Mouse (Mus musculus): ENCODE data around the gene Dhrs7b.
"Not testable (repeated sequence)": the region's sequence is repeated elsewhere in the genome, so short reads cannot be mapped to it uniquely, and the experiment has no call there.

The Dhrs7b gene

DNA sequence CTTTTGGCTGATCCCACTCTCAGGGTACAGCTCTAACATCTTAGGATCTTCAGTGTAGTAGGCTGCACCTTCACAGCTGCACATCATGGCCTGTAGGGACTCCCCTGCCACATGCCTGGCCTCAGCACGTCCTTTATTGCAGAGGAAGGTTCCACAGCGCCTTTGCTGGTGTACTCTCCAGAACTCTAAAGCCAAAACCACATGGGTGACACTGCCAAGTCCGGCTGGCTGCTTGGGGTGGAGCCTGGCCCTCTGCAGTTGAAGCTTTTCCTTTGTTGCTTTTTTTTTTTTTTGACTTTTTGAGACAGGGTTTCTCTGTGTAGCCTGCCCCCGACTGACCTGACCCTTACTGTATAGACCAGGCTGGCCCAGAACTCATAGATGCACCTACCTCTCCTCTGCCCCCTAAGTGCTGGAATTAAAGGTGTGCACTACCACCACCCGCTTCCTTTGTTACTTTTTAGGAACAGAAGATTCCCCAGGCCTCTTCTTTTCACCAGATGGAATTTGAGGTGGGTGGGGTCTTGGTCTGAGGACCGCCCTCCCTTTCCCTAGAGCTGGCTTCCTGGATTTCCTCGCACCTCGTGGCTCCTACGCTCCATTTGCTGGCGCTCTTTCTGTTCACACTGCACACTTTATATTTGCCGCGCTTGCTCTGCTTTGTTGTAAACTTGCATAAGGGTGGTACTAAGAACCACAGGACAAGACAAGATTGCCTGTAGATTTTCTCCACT is 11.2 kb downstream of the Dhrs7b start:
- DNase-seq (ENCODE audit: low read depth, low spot score): no peak

GRCm38 (mm10) chr11:60843412-60843811 is 13.0 kb downstream of the Dhrs7b start:
- no peak for DNase-seq (ENCODE audit: low read depth, low spot score)

DNA sequence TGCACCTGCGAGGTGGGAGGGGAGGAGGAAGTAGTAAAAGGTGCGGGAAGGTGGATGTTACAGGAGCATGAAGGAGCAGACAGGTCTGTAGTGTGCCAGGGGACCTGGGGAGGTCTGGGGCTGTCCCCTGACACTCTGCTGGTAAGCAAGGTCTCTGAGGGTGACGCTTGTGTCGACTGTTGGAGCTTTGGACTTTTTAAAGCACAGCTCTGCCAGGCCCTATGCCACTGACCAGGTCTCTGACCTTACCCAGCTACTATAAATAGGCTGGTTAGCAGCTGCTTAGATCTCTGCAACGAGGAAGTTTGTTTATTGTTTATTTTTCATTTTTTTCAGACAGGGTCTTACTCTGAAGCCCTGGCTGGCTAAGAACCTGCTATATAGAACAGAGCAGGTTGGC is 15.0 kb downstream of the Dhrs7b start:
- DNase-seq (ENCODE audit: low read depth, low spot score): no peak

GRCm38 (mm10) chr11:60856587-60856986 is 26.2 kb downstream of the Dhrs7b start:
- DNase-seq (ENCODE audit: low read depth, low spot score): peak; percentile 66

- DNase-seq (ENCODE audit: low read depth, low spot score): no peak
Observed at GRCm38 (mm10) chr11:60861993-60862392, 31.6 kb downstream of the Dhrs7b start.

DNA sequence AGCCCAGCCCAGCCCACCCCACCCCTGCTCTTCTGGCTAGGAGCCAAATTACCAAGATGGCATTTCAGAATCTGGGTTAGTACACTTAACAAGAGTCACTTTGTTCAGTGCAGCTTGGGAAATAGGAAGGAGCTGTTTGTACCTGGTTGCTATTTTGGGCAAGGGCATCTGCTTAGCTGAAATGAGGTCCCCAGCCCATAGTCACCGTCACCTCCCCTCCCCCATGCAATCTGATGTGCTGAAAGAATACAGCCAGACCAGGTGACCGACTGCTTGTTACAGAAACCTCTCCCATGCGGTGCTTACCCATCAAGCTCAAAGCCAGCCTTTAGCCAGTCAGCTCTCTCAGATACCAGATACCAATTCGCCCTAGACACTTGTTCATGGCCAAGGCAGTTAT is 32.8 kb downstream of the Dhrs7b start:
- peak; percentile 41 for DNase-seq (ENCODE audit: low read depth, low spot score)

GRCm38 (mm10) chr11:60864166-60864565 is 33.7 kb downstream of the Dhrs7b start:
- DNase-seq (ENCODE audit: low read depth, low spot score): no peak

DNA sequence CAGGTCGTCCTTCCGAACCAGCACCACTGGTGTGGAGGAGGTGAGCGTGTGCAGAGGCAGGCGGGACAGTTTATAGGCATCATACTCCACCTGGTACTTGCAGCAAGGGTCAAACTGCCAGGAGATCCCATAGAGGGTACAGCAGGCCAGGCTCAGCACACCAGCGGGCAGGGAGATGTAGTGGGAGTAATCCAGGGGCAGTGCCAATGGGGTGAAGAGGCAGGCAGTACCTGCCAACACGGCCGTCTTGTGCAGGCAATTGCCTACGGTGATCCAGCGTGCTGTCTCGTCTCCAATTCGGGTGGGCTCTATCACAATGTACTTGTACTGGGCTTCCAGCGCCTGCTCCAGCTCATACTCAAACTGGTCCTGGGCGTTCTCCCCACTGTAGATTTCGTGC is 34.5 kb downstream of the Dhrs7b start:
- DNase-seq (ENCODE audit: low read depth, low spot score): no peak

GRCm38 (mm10) chr11:60866021-60866420 is 35.6 kb downstream of the Dhrs7b start:
- DNase-seq (ENCODE audit: low read depth, low spot score): no peak

GRCm38 (mm10) chr11:60867456-60867855 is 37.0 kb downstream of the Dhrs7b start:
- DNase-seq (ENCODE audit: low read depth, low spot score): peak; percentile 44

DNA sequence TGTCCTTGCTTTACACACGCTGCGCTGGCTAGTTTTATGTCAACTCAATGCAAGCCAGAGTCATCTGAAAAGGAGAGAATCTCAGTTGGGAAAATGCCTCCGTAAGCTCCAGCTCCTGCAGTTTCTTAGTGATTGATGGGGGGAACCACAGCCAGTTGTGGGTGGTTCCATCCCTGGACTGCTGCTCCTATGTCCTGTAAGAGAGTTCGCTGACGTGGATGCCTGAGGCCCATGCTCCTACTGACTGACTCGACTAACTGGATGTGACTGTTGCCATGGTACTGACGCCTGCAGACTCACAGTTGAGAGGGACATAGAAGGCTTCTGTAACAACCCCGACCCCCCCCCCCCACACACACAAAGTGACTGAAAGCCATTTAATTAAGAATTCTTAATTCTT is 37.5 kb downstream of the Dhrs7b start:
- DNase-seq (ENCODE audit: low read depth, low spot score): no peak

GRCm38 (mm10) chr11:60869471-60869870 is 39.0 kb downstream of the Dhrs7b start:
- peak; percentile 32 for DNase-seq (ENCODE audit: low read depth, low spot score)

- no peak for DNase-seq (ENCODE audit: low read depth, low spot score)
Observed at GRCm38 (mm10) chr11:60871409-60871808, 41.0 kb downstream of the Dhrs7b start.

DNA sequence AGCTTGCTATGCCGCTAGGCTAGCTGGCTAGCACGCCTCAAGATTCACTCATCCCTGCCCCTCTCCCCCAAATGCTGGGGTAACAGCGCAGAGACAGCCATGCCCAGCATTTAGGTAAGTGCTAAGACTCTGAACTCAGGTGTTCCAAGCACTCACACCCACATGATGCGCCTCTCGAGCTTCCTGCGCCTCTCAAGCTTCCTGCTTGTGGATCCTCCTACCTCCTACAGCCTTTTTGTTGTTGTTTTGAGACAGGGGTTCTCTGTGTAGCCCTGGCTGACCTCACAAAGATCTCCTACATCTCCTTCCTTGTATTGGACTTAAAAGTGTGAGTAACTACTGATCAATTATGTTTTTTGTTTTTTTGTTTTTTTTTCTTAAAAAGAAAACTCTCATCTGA is 42.7 kb downstream of the Dhrs7b start:
- DNase-seq (ENCODE audit: low read depth, low spot score): no peak

GRCm38 (mm10) chr11:60878056-60878612 is 47.7 kb downstream of the Dhrs7b start:
- DNase-seq (ENCODE audit: low read depth, low spot score): peak; percentile 72

DNA sequence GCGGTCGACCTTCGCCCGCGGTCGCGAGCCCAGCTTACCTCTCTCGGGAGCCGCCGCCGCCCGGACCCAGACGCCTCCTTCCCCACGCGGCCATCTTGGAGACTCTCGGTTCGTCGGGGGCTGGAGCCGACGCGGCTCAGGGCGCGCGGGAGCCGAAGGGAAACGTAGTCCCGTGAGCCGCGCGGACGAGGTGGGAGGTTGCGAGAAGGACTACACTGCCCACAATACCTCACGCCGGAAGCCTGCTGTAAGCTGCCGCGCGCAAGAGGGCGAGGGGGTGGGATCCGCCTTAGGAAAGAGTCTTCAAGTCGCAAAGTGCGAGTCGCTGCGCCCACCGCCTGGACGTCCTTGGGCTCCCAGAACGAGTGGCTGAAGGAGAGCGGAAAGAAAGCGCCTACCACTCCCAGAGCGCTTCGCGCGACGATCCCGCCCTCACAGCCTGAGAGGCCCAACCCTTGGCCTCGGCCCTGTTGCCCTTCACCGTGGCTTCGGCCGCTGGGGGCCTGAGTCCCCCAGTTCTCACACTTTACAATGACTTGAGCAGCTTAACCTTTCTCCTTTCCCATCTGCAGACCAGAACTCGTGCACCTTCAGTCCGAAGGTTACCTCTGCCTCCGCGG is 48.4 kb downstream of the Dhrs7b start, which contains the start of gene Tmem11:
TSS of gene Tmem11 (minus strand) at position 598 of the 620 bp plus-strand sequence.
- DNase-seq (ENCODE audit: low read depth, low spot score): peak; percentile 99

- DNase-seq (ENCODE audit: low read depth, low spot score): peak; percentile 84
Observed at GRCm38 (mm10) chr11:60879423-60879822, 49.0 kb downstream of the Dhrs7b start.

- DNase-seq (ENCODE audit: low read depth, low spot score): no peak
Observed at GRCm38 (mm10) chr11:60880559-60880958, 50.1 kb downstream of the Dhrs7b start.

DNA sequence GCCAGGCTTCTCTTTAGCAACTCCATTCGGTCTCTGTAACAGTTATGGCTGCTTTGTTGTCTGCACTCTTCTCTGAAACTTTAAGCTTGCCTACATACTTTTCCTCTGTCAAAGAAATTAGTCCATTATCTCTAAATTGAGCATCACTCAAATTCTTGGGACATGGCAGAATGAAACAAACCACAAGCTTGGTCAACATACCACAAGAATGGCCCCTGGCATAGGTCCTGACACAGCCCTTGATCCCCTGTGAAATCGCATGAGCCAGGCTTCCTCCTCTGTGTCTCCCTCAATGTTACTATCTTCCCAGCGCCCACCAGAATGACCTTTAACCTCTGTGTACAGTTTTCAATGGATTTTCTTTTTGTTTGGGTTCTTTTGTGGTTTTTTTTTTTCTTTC is 52.0 kb downstream of the Dhrs7b start:
- DNase-seq (ENCODE audit: low read depth, low spot score): no peak

- DNase-seq (ENCODE audit: low read depth, low spot score): not testable (repeated sequence)
Observed at GRCm38 (mm10) chr11:60886986-60887385, 56.6 kb downstream of the Dhrs7b start.

- DNase-seq (ENCODE audit: low read depth, low spot score): no peak
Observed at GRCm38 (mm10) chr11:60889861-60890260, 59.4 kb downstream of the Dhrs7b start.

DNA sequence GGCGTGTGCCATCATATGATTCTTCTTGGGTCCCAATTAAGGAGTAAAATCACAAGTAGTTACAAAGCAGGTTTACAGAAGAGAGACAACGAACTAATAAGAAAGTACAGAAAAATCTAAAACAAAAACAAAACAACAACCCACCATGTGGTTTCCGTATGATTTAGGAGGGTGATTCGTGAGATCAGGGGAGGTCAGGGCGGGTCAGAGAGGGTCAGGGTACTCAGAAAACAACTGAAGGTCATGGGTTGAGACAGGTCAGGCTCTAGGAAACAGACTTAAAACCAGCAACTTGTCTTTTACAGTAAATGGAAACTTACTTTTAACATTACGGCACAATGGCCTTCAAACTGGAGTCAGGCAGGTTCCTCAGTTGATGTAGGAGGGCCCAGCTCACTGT is 59.9 kb downstream of the Dhrs7b start:
- DNase-seq (ENCODE audit: low read depth, low spot score): no peak

GRCm38 (mm10) chr11:60890744-60891143 is 60.3 kb downstream of the Dhrs7b start:
- no peak for DNase-seq (ENCODE audit: low read depth, low spot score)
